Mouse (Mus musculus) ovary, postnatal 14 days (tissue): ENCODE results near the gene Tnk2.

Source experiments
- DNase-seq: peaks from one replicate; pipeline ENCODE4 v3.0.0; 2022; ENCODE audit warnings: low spot score

Tnk2 gene

GRCm38 (mm10) chr16:32660095-32660494 lies 16.4 kb downstream of the Tnk2 start:
- DNase-seq, result no peak

- DNase-seq, result no peak
These were observed 17.1 kb downstream of the Tnk2 start for GRCm38 (mm10) chr16:32660557-32661321.

- DNase-seq, result no peak
These were observed 17.8 kb downstream of the Tnk2 start for GRCm38 (mm10) chr16:32661493-32661921.

GRCm38 (mm10) chr16:32662372-32662771 lies 18.7 kb downstream of the Tnk2 start:
- DNase-seq, result no peak

GRCm38 (mm10) chr16:32663231-32663858 lies 19.7 kb downstream of the Tnk2 start:
- DNase-seq, result no peak

- DNase-seq, result no peak
These were observed 20.5 kb downstream of the Tnk2 start for GRCm38 (mm10) chr16:32664211-32664610.

GRCm38 (mm10) chr16:32665851-32666665 lies 22.4 kb downstream of the Tnk2 start:
- no peak for DNase-seq

- DNase-seq, result no peak
These were observed 23.2 kb downstream of the Tnk2 start for GRCm38 (mm10) chr16:32666671-32667551.

GRCm38 (mm10) chr16:32667552-32667872 lies 23.8 kb downstream of the Tnk2 start:
- DNase-seq, result no peak

- no peak for DNase-seq
These were observed 24.4 kb downstream of the Tnk2 start for GRCm38 (mm10) chr16:32668030-32668429.

- DNase-seq, result no peak
These were observed 24.8 kb downstream of the Tnk2 start for GRCm38 (mm10) chr16:32668472-32668871.

GRCm38 (mm10) chr16:32669243-32669642 lies 25.6 kb downstream of the Tnk2 start:
- DNase-seq, result no peak

- DNase-seq, result no peak
These were observed 26.9 kb downstream of the Tnk2 start for GRCm38 (mm10) chr16:32670354-32671124.

GRCm38 (mm10) chr16:32671206-32671887 lies 27.7 kb downstream of the Tnk2 start:
- no peak for DNase-seq

- DNase-seq, result no peak
These were observed 28.6 kb downstream of the Tnk2 start for GRCm38 (mm10) chr16:32672250-32672649.

GRCm38 (mm10) chr16:32672861-32673560 lies 29.3 kb downstream of the Tnk2 start:
- DNase-seq, result no peak

- no peak for DNase-seq
These were observed 30.6 kb downstream of the Tnk2 start for GRCm38 (mm10) chr16:32674121-32674740.

- no peak for DNase-seq
These were observed 33.5 kb downstream of the Tnk2 start for GRCm38 (mm10) chr16:32677040-32677700.

GRCm38 (mm10) chr16:32677903-32678302 lies 34.2 kb downstream of the Tnk2 start:
- DNase-seq, result no peak
